Mouse (Mus musculus) CH12.LX (cell line): ENCODE results near the gene Pin1. TPM values are rescaled to one million over a fixed set of nuclear protein-coding genes. Genes with fewer than 3 reads are reported as not detected.
A peak's percentile ranks its signal among the peaks of the same experiment; 100 is the strongest.

ENCODE experiments used
- DNase-seq: peaks from one replicate; pipeline ENCODE4 v3.0.0-alpha.2; 2013; ENCODE audit errors: extremely low read depth
- H3K27ac ChIP-seq: 2 replicates; pipeline ENCODE4 v1.5.1; 2012; ENCODE audit warnings: low read depth, mild to moderate bottlenecking, control low read depth, moderate library complexity; ENCODE audit not compliant: insufficient read depth
- H3K27me3 ChIP-seq: replicated peaks from 2 replicates; pipeline ENCODE3; 2012; ENCODE audit warnings: inconsistent platforms
- H3K36me3 ChIP-seq, 2 experiments: replicated peaks in 1 of 2; 2 replicates each; pipeline versions ENCODE3 to v1.6.1; 2012; ENCODE audit warnings: inconsistent platforms in 1 of 2, low read length in 1 of 2, mild to moderate bottlenecking in 1 of 2, mixed read lengths in 1 of 2, moderate library complexity in 1 of 2; ENCODE audit not compliant: control insufficient read depth in 1 of 2, insufficient read depth in 1 of 2
- H3K4me1 ChIP-seq, 2 experiments: 2 replicates each; pipeline ENCODE4 v1.6.1; 2012; ENCODE audit warnings: inconsistent platforms in 1 of 2, moderate library complexity in 1 of 2; ENCODE audit not compliant: insufficient read depth in 2 of 2, control insufficient read depth in 1 of 2
- H3K4me2 ChIP-seq: 2 replicates; pipeline ENCODE4 v1.6.1; 2012; ENCODE audit warnings: low read depth, mild to moderate bottlenecking, control low read depth; ENCODE audit not compliant: poor library complexity, insufficient read depth, severe bottlenecking
- H3K4me3 ChIP-seq, 3 experiments: fragments of 150-350 bp in 1 of 3; sonication (generic) in 1 of 3; replicated peaks in 1 of 3; 2 replicates each; pipeline versions ENCODE3 to v1.5.1; 2011 to 2012; ENCODE audit warnings: low read depth in 2 of 3, low read length in 2 of 3, mild to moderate bottlenecking in 2 of 3, moderate library complexity in 2 of 3, control low read depth in 1 of 3, improper control_type of control experiment in 1 of 3, inconsistent platforms in 1 of 3, mixed read lengths in 1 of 3; ENCODE audit not compliant: poor library complexity in 1 of 3
- H3K79me2 ChIP-seq: replicated peaks from 2 replicates; pipeline ENCODE4 v1.6.1; 2012; ENCODE audit warnings: mild to moderate bottlenecking, moderate library complexity; ENCODE audit not compliant: control insufficient read depth, poor library complexity, insufficient read depth, severe bottlenecking; ENCODE audit errors: extremely low read depth
- H3K9ac ChIP-seq: 2 replicates; pipeline ENCODE4 v1.6.1; 2012; ENCODE audit warnings: low read depth, mild to moderate bottlenecking, control low read depth, moderate library complexity; ENCODE audit not compliant: insufficient read depth
- H3K9me3 ChIP-seq: replicated peaks from 2 replicates; pipeline ENCODE3; 2012; ENCODE audit warnings: low read length, inconsistent platforms, mixed read lengths
- CHD2 ChIP-seq: IDR thresholded peaks from 2 replicates; pipeline ENCODE4 v1.6.1; 2011; ENCODE audit warnings: low read length, improper control_type of control experiment
- CTCF ChIP-seq, 2 experiments: IDR thresholded peaks in 1 of 2; conservative IDR thresholded peaks in 1 of 2; 2 replicates each; pipeline ENCODE4 v1.5.1; 2011 to 2012; ENCODE audit warnings: low read depth in 2 of 2, low read length in 2 of 2, improper control_type of control experiment in 1 of 2, inconsistent platforms in 1 of 2, mild to moderate bottlenecking in 1 of 2, moderate library complexity in 1 of 2
- E2F4 ChIP-seq: IDR thresholded peaks from 2 replicates; pipeline ENCODE4 v1.6.1; 2011; ENCODE audit warnings: low read depth, low read length, improper control_type of control experiment; ENCODE audit not compliant: insufficient replicate concordance
- ELF1 ChIP-seq: IDR thresholded peaks from 2 replicates; pipeline ENCODE4 v1.6.1; 2014; ENCODE audit warnings: low read depth, mild to moderate bottlenecking, inconsistent platforms, low read length, improper control_type of control experiment
- EP300 ChIP-seq: IDR thresholded peaks from 2 replicates; pipeline ENCODE4 v1.6.1; 2011; ENCODE audit warnings: low read length, improper control_type of control experiment
- IRF4 ChIP-seq: IDR thresholded peaks from 2 replicates; pipeline ENCODE4 v1.6.1; 2014; ENCODE audit warnings: low read depth, mild to moderate bottlenecking, inconsistent platforms, low read length, improper control_type of control experiment
- KAT2A ChIP-seq: IDR thresholded peaks from 2 replicates; pipeline ENCODE4 v1.6.1; 2012; ENCODE audit warnings: low read length, improper control_type of control experiment, inconsistent platforms; ENCODE audit not compliant: insufficient replicate concordance
- MAX ChIP-seq: IDR thresholded peaks from 2 replicates; pipeline ENCODE4 v1.6.1; 2011; ENCODE audit warnings: low read length, improper control_type of control experiment
- MEF2A ChIP-seq: IDR thresholded peaks from 2 replicates; pipeline ENCODE4 v1.6.1; 2014; ENCODE audit warnings: low read depth, mild to moderate bottlenecking, inconsistent platforms, low read length, improper control_type of control experiment, borderline replicate concordance
- NRF1 ChIP-seq: IDR thresholded peaks from 2 replicates; pipeline ENCODE4 v1.6.1; 2014; ENCODE audit warnings: low read depth, mild to moderate bottlenecking, inconsistent platforms, low read length, improper control_type of control experiment, moderate library complexity
- POLR2AphosphoS2 ChIP-seq: IDR thresholded peaks from 2 replicates; pipeline ENCODE4 v1.6.1; 2011; ENCODE audit warnings: low read depth, low read length, improper control_type of control experiment
- RAD21 ChIP-seq: IDR thresholded peaks from 2 replicates; pipeline ENCODE4 v1.6.1; 2011; ENCODE audit warnings: low read depth, mild to moderate bottlenecking, low read length, improper control_type of control experiment, moderate library complexity
- RCOR1 ChIP-seq: conservative IDR thresholded peaks from 2 replicates; pipeline ENCODE4 v1.6.1; 2012; ENCODE audit warnings: low read depth, mild to moderate bottlenecking, inconsistent platforms, low read length, improper control_type of control experiment
- SIN3A ChIP-seq: IDR thresholded peaks from 2 replicates; pipeline ENCODE4 v1.6.1; 2012; ENCODE audit warnings: low read length, improper control_type of control experiment, inconsistent platforms
- SMC3 ChIP-seq: IDR thresholded peaks from 2 replicates; pipeline ENCODE4 v1.6.1; 2011; ENCODE audit warnings: low read depth, low read length, improper control_type of control experiment
- USF1 ChIP-seq: IDR thresholded peaks from 2 replicates; pipeline ENCODE4 v1.6.1; 2014; ENCODE audit warnings: low read depth, mild to moderate bottlenecking, inconsistent platforms, low read length, improper control_type of control experiment
- USF2 ChIP-seq: conservative IDR thresholded peaks from 2 replicates; pipeline ENCODE4 v1.6.1; 2011; ENCODE audit warnings: low read depth, low read length, improper control_type of control experiment
- ZKSCAN1 ChIP-seq: IDR thresholded peaks from 2 replicates; pipeline ENCODE4 v1.6.1; 2012; ENCODE audit warnings: low read depth, inconsistent platforms, low read length, improper control_type of control experiment, borderline replicate concordance
- dilution Hi-C: fragments of 300-500 bp; cut with MboI; formaldehyde crosslinking; loops from 2 replicates; pipeline ENCODE4 v1.14.3; 2020; ENCODE audit warnings: low sequenced_read_pairs; ENCODE audit not compliant: extremely low pct_unique_long_range_greater_than_20kb, extremely low pct_ligation_motif_present
- in situ Hi-C: fragments of 300-500 bp; cut with MboI; formaldehyde crosslinking; loops from 3 replicates; pipeline ENCODE4 v1.14.3; 2019; ENCODE audit warnings: low sequenced_read_pairs, low pct_ligation_motif_present, low pct_unique_long_range_greater_than_20kb, mixed read lengths
- polyA plus RNA-seq: library from polyadenylated mRNA; unstranded; fragments of >175 nt; gene quantifications from 2 replicates; pipeline ENCODE4 v1.2.1, GENCODE M21; 2012; ENCODE audit warnings: low read depth; ENCODE audit not compliant: insufficient read length
- total RNA-seq, 2 experiments: library from RNA; depleted of rRNA; stranded (reverse); fragments of 300-350 nt in 1 of 2; fragments of >200 nt in 1 of 2; gene quantifications; 2 replicates each; pipeline ENCODE4 v1.2.3; 2012 to 2014

The Pin1 gene
- total and polyA plus RNA-seq, 3 experiments = 37.0 to 48.6 (median 43.0) TPM

GRCm38 (mm10) chr9:20668065-20668464 is 16.2 kb downstream of the Pin1 start:
- Histone ChIP-seq H3K79me2 (no peaks in the 10 kb centered on the region), H3K27ac (no peak overlapping the region), H3K36me3 (peaks cover 14 to 34% of the 10 kb centered on the region in 2 experiments), H3K27me3 (no peaks in the 10 kb centered on the region), H3K4me2 (no peak overlapping the region), H3K9ac (no peak overlapping the region), H3K4me1 (no peaks in the 10 kb centered on the region), H3K4me3 (no peak overlapping the region), H3K9me3 (no peaks in the 10 kb centered on the region)
- dilution Hi-C loops (no loop called here), in situ Hi-C loops (no loop called here)
- no peak for DNase-seq
- TF ChIP-seq RAD21 = no peak
- no peak for TF ChIP-seq USF1
- peak; percentile 26; the same call in 1 of the 2 replicates for TF ChIP-seq POLR2AphosphoS2
- no peak for TF ChIP-seq ELF1
- TF ChIP-seq E2F4 = no peak
- no peak for TF ChIP-seq SMC3

- H3K4me2 ChIP-seq = no peak overlapping the region
- dilution Hi-C loops = no loop called here
- no peaks in the 10 kb centered on the region for H3K79me2 ChIP-seq
- no peaks in the 10 kb centered on the region for H3K36me3 ChIP-seq
- no peak overlapping the region for H3K9ac ChIP-seq
- no peak overlapping the region for H3K4me3 ChIP-seq
- H3K27ac ChIP-seq = no peak overlapping the region
- DNase-seq = no peak
- H3K27me3 ChIP-seq = peaks cover 4% of the 10 kb centered on the region
- no peaks in the 10 kb centered on the region for H3K9me3 ChIP-seq
- TF ChIP-seq ZKSCAN1 = no peak
- no peak for TF ChIP-seq NRF1
- TF ChIP-seq SIN3A = no peak
- no peak for TF ChIP-seq POLR2AphosphoS2
- TF ChIP-seq KAT2A = no peak
- no peak for TF ChIP-seq ELF1
- no peak for TF ChIP-seq EP300
- TF ChIP-seq MAX = no peak
- TF ChIP-seq CTCF (conservative IDR thresholded peaks at IDR 0.05 in 1 of 2, IDR thresholded peaks at IDR 0.05 in 1 of 2; ENCODE audit: low read depth in 2 of 2, low read length in 2 of 2) = no peak
- no peak for TF ChIP-seq USF2
- no peak for TF ChIP-seq CHD2
- TF ChIP-seq MEF2A = no peak
- TF ChIP-seq RCOR1 = no peak
- TF ChIP-seq IRF4 = no peak
- TF ChIP-seq, all 38 proteins: peak for 0
- no peaks in the 10 kb centered on the region for H3K4me1 ChIP-seq
- in situ Hi-C loops = no loop called here
These were observed 20.2 kb downstream of the Pin1 start for GRCm38 (mm10) chr9:20672047-20672446.
